Mouse (Mus musculus): ENCODE data around the gene Zfp622.

GRCm38 (mm10) chr15:25984734-25985492, 747 bp downstream of the Zfp622 start:
- TF ChIP-seq CTCF (IDR thresholded peaks at IDR 0.05; ENCODE audit: low read depth, low read length) (no peak), POLR2A (IDR thresholded peaks at IDR 0.05; ENCODE audit: insufficient read depth, low read length) (no peak)
